Mouse (Mus musculus) embryonic facial prominence, embryonic 14.5 days (tissue): ENCODE measurements around the gene Lyst. TPM values are rescaled to one million over a fixed set of nuclear protein-coding genes. Genes with fewer than 3 reads are reported as not detected.

Source experiments
- ATAC-seq: fragments of 200-750 bp; cut with Nextera tagmentation; 2 replicates; pipeline ENCODE4 v1.8.0; 2017; ENCODE audit warnings: low read depth, moderate number of reproducible peaks, moderate TSS enrichment
- DNase-seq: peaks from one replicate; pipeline ENCODE4 v3.0.0-alpha.2; 2015; ENCODE audit warnings: low spot score
- H3K27ac ChIP-seq: fragments of 300-500 bp; sonication (generic); replicated peaks from 2 replicates; pipeline ENCODE4 v1.5.1; 2014; ENCODE audit warnings: low read depth, mild to moderate bottlenecking, low read length, moderate library complexity
- H3K27me3 ChIP-seq: fragments of 300-500 bp; sonication (generic); replicated peaks from 2 replicates; pipeline ENCODE4 v1.6.1; 2014; ENCODE audit warnings: low read length; ENCODE audit not compliant: control insufficient read depth, insufficient read depth
- H3K36me3 ChIP-seq: fragments of 300-500 bp; sonication (generic); 2 replicates; pipeline ENCODE4 v1.6.1; 2014; ENCODE audit warnings: low read length, mixed read lengths; ENCODE audit not compliant: control insufficient read depth, insufficient read depth
- H3K4me1 ChIP-seq: fragments of 300-500 bp; sonication (generic); 2 replicates; pipeline ENCODE4 v1.6.1; 2014; ENCODE audit warnings: antibody characterized with exemption, low read length; ENCODE audit not compliant: control insufficient read depth, insufficient read depth
- H3K4me2 ChIP-seq: fragments of 300-500 bp; sonication (generic); 2 replicates; pipeline ENCODE4 v1.6.1; 2014; ENCODE audit warnings: low read depth, mild to moderate bottlenecking, low read length, moderate library complexity, mixed read lengths
- H3K4me3 ChIP-seq: fragments of 300-500 bp; sonication (generic); 2 replicates; pipeline ENCODE4 v1.5.1; 2014; ENCODE audit warnings: low read depth, mild to moderate bottlenecking, low read length
- H3K9ac ChIP-seq: fragments of 300-500 bp; sonication (generic); 2 replicates; pipeline ENCODE4 v1.6.1; 2014; ENCODE audit warnings: low read depth, mild to moderate bottlenecking, low read length, moderate library complexity, mixed read lengths
- H3K9me3 ChIP-seq: fragments of 300-500 bp; sonication (generic); 2 replicates; pipeline ENCODE4 v1.6.1; 2016; ENCODE audit warnings: low read length; ENCODE audit not compliant: control insufficient read depth
- WGBS: fragments of 180-500 bp; shearing (Covaris S2); extraction: QIAGEN DNeasy Blood & Tissue Kit; methylation state at CpG from one replicate; pipeline ENCODE4 v1.1.7; 2014; 5-methylcytosine and 5-hydroxymethylcytosine counted together
- polyA plus RNA-seq: library from polyadenylated mRNA; unstranded; fragments of >200 nt; fragmentation: Nextera tagmentation; extraction: Ambion mirVana; gene quantifications from 2 replicates; pipeline ENCODE4 v1.2.1, GENCODE M21; 2014

Gene Lyst
- polyA plus RNA-seq, 1 experiment from 2014 or later = 4.5 TPM

DNA sequence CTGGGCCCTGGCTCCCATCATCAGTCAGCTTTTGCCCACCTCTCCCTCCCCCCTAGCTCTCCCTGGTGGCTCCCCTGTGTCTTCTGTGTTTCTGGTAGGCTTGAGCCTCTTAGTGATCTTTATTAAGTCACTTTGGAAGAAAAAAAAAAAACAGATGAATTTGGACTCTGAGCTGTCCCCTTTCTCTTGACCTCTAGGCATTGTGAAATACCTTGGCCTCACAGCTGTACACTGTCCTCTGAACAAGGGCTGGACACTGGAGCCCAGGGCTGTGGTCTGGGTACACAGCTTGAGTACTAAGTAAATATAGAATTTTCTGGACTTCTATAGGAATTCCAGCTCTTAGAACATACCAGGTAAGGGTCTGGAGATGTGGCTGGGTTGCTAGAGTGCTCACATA, 20.6 kb upstream of the Lyst start:
- Histone ChIP-seq H3K4me2 (no peak overlapping the region), H3K36me3 (no peaks in the 10 kb centered on the region), H3K4me1 (peaks cover 9% of the 10 kb centered on the region; the same call in 1 of the 2 replicates), H3K4me3 (no peak overlapping the region), H3K9ac (no peak overlapping the region), H3K27ac (no peak overlapping the region), H3K9me3 (no peaks in the 10 kb centered on the region), H3K27me3 (no peaks in the 10 kb centered on the region)
- no peak for DNase-seq
- no peak for ATAC-seq

DNA sequence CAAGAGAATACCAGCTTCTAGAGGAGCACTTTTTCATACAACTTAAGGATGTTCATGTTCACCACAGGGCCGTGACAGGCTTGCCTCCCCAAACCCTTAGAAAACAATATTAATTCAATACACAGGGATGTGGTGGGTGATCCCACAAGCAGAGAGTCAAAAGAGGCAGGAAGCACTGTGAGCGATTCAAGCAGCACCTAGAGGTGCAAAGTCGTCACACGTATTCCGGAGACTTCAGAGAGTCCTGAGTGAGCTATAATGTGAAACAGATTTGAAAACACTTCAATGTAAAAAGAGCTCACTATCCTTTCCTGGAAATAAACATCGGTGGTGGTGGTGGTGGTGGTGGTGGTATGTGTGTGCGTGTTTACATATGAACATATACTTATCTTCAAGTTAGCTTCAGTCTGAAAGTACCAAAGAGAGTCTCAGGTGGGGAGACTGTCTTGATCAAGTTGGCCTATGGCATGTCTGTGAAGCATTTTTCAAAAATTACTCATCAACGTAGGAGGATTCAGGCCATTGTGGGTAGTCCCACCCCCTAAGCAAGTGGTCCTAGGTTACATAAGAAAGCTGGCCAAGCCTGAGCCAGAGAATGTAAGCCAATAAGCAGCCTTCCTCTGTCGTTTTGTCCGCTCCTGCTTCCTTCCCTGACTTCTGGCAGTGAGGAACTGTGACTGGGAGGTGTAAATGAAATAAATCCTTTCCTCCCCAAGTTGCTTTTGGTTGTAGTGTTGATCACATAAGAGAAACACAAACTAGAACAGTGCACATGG, 17.9 kb upstream of the Lyst start:
- no peak overlapping the region for H3K9ac ChIP-seq
- no peak overlapping the region for H3K4me2 ChIP-seq
- no peaks in the 10 kb centered on the region for H3K27me3 ChIP-seq
- H3K27ac ChIP-seq = no peak overlapping the region
- 63% methylated on average over 10 of the region's 10 CpGs for WGBS
- peaks cover 14% of the 10 kb centered on the region; the same call in 1 of the 2 replicates for H3K4me1 ChIP-seq
- H3K4me3 ChIP-seq = no peak overlapping the region
- no peak for DNase-seq
- no peaks in the 10 kb centered on the region for H3K9me3 ChIP-seq
- H3K36me3 ChIP-seq = no peaks in the 10 kb centered on the region
- ATAC-seq = no peak

DNA sequence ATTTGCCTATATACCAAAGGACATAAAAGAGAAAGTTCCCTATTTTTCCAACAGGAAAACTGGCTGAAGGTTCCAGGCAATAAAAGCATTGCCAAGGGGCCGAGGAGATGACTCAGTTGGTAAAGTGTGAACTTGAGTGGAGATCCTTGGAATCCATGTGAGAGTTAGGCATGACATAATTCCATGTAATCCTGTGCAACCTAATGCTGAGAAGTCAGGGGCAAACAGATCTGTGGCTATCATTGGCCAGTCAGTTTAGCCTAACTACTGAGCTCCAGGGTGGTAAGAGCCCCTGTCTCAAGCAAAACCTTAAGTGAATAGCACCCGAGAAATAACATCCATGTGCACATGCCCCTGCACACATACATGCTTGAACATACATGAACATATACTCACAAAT, 17.3 kb upstream of the Lyst start:
- ATAC-seq = no peak
- no peaks in the 10 kb centered on the region for H3K27me3 ChIP-seq
- no peak overlapping the region for H3K4me3 ChIP-seq
- peaks cover 14% of the 10 kb centered on the region; the same call in 1 of the 2 replicates for H3K4me1 ChIP-seq
- no peak overlapping the region for H3K9ac ChIP-seq
- no peak overlapping the region for H3K27ac ChIP-seq
- no peak for DNase-seq
- no peaks in the 10 kb centered on the region for H3K9me3 ChIP-seq
- 90% methylated on average over 2 of the region's 2 CpGs for WGBS
- H3K36me3 ChIP-seq = no peaks in the 10 kb centered on the region
- H3K4me2 ChIP-seq = no peak overlapping the region

GRCm38 (mm10) chr13:13573572-13574257, 16.5 kb upstream of the Lyst start:
- H3K27me3 ChIP-seq = no peaks in the 10 kb centered on the region
- ATAC-seq (no peak), DNase-seq (peak; percentile 31)
- H3K9ac ChIP-seq = no peak overlapping the region
- no peaks in the 10 kb centered on the region for H3K36me3 ChIP-seq
- H3K4me3 ChIP-seq = no peak overlapping the region
- WGBS = 52% methylated on average over 5 of the region's 5 CpGs
- H3K27ac ChIP-seq = no peak overlapping the region
- peaks cover 14% of the 10 kb centered on the region; the same call in 1 of the 2 replicates for H3K4me1 ChIP-seq
- H3K4me2 ChIP-seq = no peak overlapping the region
- no peaks in the 10 kb centered on the region for H3K9me3 ChIP-seq

DNA sequence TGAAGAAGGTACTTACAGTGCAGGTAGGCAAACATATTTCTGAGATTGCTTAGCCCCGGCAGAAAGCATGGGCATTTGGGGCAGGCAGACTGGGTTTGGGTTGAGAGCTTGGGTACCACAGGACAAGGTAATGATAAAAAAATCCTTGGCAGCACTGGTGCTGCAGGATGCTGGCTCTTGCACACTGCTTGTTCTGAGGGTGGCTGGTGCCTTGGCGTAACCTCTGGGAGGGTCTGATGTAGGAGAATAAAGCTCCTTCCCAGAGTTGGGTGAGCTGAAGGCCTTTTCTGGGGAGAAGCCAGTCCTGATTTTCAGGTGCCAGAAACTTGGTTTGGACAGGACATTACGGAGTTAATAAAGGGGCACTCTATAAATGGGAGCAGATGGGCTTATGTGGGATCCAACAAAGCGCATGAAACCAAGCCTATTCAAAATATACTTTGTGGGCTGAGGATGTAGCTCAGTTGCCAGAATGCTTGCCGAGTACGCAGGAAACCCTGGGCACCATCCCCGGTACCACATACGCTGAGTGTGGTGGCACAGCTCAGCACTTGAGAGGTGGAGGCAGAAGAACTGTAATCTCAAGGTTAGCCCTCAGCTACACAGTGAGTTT, 15.8 kb upstream of the Lyst start:
- ATAC-seq (peak; percentile 20; the same call in 1 of the 2 replicates), DNase-seq (peak; percentile 20)
- no peak overlapping the region for H3K9ac ChIP-seq
- no peak overlapping the region for H3K4me2 ChIP-seq
- H3K4me3 ChIP-seq = no peak overlapping the region
- H3K27ac ChIP-seq = no peak overlapping the region
- peaks cover 14% of the 10 kb centered on the region; the same call in 1 of the 2 replicates for H3K4me1 ChIP-seq
- WGBS = 59% methylated on average over 8 of the region's 8 CpGs
- no peaks in the 10 kb centered on the region for H3K27me3 ChIP-seq
- no peaks in the 10 kb centered on the region for H3K9me3 ChIP-seq
- no peaks in the 10 kb centered on the region for H3K36me3 ChIP-seq

- H3K9ac ChIP-seq = no peak overlapping the region
- no peak overlapping the region for H3K4me3 ChIP-seq
- peaks cover 14% of the 10 kb centered on the region; the same call in 1 of the 2 replicates for H3K4me1 ChIP-seq
- no peaks in the 10 kb centered on the region for H3K9me3 ChIP-seq
- H3K27ac ChIP-seq = no peak overlapping the region
- H3K4me2 ChIP-seq = no peak overlapping the region
- DNase-seq (no peak), ATAC-seq (no peak)
- WGBS = 66% methylated on average over 8 of the region's 8 CpGs
- H3K36me3 ChIP-seq = no peaks in the 10 kb centered on the region
- H3K27me3 ChIP-seq = no peaks in the 10 kb centered on the region
Observed at GRCm38 (mm10) chr13:13575106-13575505, 15.1 kb upstream of the Lyst start.

- ATAC-seq (peak; percentile 91), DNase-seq (peak; percentile 77)
- no peaks in the 10 kb centered on the region for H3K9me3 ChIP-seq
- 19% methylated on average over 8 of the region's 8 CpGs for WGBS
- H3K36me3 ChIP-seq = no peaks in the 10 kb centered on the region
- peaks cover 14% of the 10 kb centered on the region; the same call in 1 of the 2 replicates for H3K4me1 ChIP-seq
- H3K27ac ChIP-seq = no peak overlapping the region; the same call in 1 of the 2 replicates
- no peak overlapping the region for H3K9ac ChIP-seq
- H3K27me3 ChIP-seq = no peaks in the 10 kb centered on the region
- no peak overlapping the region for H3K4me3 ChIP-seq
- H3K4me2 ChIP-seq = peak overlapping the region; percentile 26; the same call in 1 of the 2 replicates
Observed at GRCm38 (mm10) chr13:13576469-13577205, 13.6 kb upstream of the Lyst start.

GRCm38 (mm10) chr13:13581988-13582387, 8.2 kb upstream of the Lyst start:
- ATAC-seq (no peak), DNase-seq (no peak)
- Histone ChIP-seq H3K36me3 (no peaks in the 10 kb centered on the region), H3K27me3 (no peaks in the 10 kb centered on the region), H3K9ac (no peak overlapping the region), H3K4me2 (no peak overlapping the region), H3K4me1 (no peaks in the 10 kb centered on the region), H3K4me3 (no peak overlapping the region), H3K9me3 (no peaks in the 10 kb centered on the region), H3K27ac (no peak overlapping the region)
- 78% methylated on average over 4 of the region's 4 CpGs for WGBS
